Mouse (Mus musculus) cerebellum, postnatal 14 days (tissue): ENCODE measurements around the gene Tnip1.

Experiments used
- DNase-seq, 2 experiments: peaks; one replicate each; pipeline ENCODE4 v3.0.0; 2021; ENCODE audit warnings: mixed read lengths in 2 of 2

Tnip1 gene

GRCm38 (mm10) chr11:54931405-54932093, 31.2 kb downstream of the Tnip1 start:
- DNase-seq = peak; percentile 73 to 84

GRCm38 (mm10) chr11:54930318-54930979, 32.3 kb downstream of the Tnip1 start:
- DNase-seq = peak; percentile 78 to 81

- DNase-seq = no peak
Measured at GRCm38 (mm10) chr11:54929744-54930143, 33.0 kb downstream of the Tnip1 start.

- no peak for DNase-seq
Measured at GRCm38 (mm10) chr11:54929290-54929689, 33.4 kb downstream of the Tnip1 start.

GRCm38 (mm10) chr11:54928886-54929285, 33.8 kb downstream of the Tnip1 start:
- DNase-seq = no peak

GRCm38 (mm10) chr11:54928219-54928618, 34.5 kb downstream of the Tnip1 start:
- no peak for DNase-seq

- peak; percentile 78 to 84 for DNase-seq
Measured at GRCm38 (mm10) chr11:54927346-54928140, 35.2 kb downstream of the Tnip1 start.

GRCm38 (mm10) chr11:54924145-54924544, 38.6 kb downstream of the Tnip1 start:
- DNase-seq = no peak

- no peak for DNase-seq
Measured at GRCm38 (mm10) chr11:54922488-54922887, 40.2 kb downstream of the Tnip1 start.

GRCm38 (mm10) chr11:54921798-54922197, 40.9 kb downstream of the Tnip1 start:
- DNase-seq = no peak

- DNase-seq = no peak
Measured at GRCm38 (mm10) chr11:54920973-54921580, 41.6 kb downstream of the Tnip1 start.

GRCm38 (mm10) chr11:54920127-54920972, 42.4 kb downstream of the Tnip1 start:
- no peak for DNase-seq

GRCm38 (mm10) chr11:54918273-54918672, 44.4 kb downstream of the Tnip1 start:
- no peak for DNase-seq

- no peak for DNase-seq
Measured at GRCm38 (mm10) chr11:54917461-54917860, 45.3 kb downstream of the Tnip1 start.

GRCm38 (mm10) chr11:54913841-54914240, 48.9 kb downstream of the Tnip1 start:
- peak; percentile 36 to 60 for DNase-seq

GRCm38 (mm10) chr11:54912503-54913316, 50.0 kb downstream of the Tnip1 start:
- no peak for DNase-seq

GRCm38 (mm10) chr11:54911671-54912502, 50.8 kb downstream of the Tnip1 start:
- no peak for DNase-seq

- DNase-seq = no peak
Measured at GRCm38 (mm10) chr11:54911201-54911600, 51.5 kb downstream of the Tnip1 start.

- no peak for DNase-seq
Measured at GRCm38 (mm10) chr11:54910081-54910665, 52.5 kb downstream of the Tnip1 start.

- no peak for DNase-seq
Measured at GRCm38 (mm10) chr11:54909273-54909672, 53.4 kb downstream of the Tnip1 start.
